Mouse (Mus musculus): ENCODE measurements around the gene BC030499. TPM values are rescaled to one million over a fixed set of nuclear protein-coding genes. Genes with fewer than 3 reads are reported as not detected.
"Not testable (repeated sequence)": the region's sequence is repeated elsewhere in the genome, so short reads cannot be mapped to it uniquely, and the experiment has no call there.

BC030499 gene
- polyA plus RNA-seq, 1 experiment from 2014 or later, result 0.43 TPM

DNA sequence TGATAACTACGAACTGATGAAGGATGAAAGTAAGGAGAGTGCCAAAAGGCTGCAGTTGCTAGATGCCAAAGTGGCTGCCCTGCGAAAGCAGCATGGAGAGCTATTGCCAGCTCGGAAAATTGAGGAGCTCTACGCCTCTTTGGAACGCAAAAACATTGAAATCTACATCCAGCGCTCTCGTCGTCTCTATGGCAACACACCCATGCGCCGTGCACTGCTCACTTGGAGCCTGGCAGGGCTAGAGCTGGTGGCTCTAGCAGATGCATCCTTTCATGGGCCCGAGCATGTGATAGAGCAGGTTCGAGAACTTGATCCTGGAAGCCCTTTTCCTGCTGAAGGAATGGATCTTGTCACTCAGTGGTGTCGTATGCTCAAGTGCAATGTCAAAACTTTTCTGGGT, 18.7 kb upstream of the BC030499 start:
- no peaks in the 10 kb centered on the region for H3K9me3 ChIP-seq (replicated peaks)
- no peak overlapping the region for H3K27ac ChIP-seq (replicated peaks)
- WGBS, result 94% methylated on average over 13 of the region's 13 CpGs
- H3K4me3 ChIP-seq, result no peak overlapping the region
- H3K27me3 ChIP-seq (ENCODE audit: low read depth, poor library complexity, severe bottlenecking), result no peaks in the 10 kb centered on the region
- no peaks in the 10 kb centered on the region for H3K4me1 ChIP-seq
- DNase-seq (ENCODE audit: low spot score), result no peak
- H3K36me3 ChIP-seq, result peaks cover 99% of the 10 kb centered on the region

DNA sequence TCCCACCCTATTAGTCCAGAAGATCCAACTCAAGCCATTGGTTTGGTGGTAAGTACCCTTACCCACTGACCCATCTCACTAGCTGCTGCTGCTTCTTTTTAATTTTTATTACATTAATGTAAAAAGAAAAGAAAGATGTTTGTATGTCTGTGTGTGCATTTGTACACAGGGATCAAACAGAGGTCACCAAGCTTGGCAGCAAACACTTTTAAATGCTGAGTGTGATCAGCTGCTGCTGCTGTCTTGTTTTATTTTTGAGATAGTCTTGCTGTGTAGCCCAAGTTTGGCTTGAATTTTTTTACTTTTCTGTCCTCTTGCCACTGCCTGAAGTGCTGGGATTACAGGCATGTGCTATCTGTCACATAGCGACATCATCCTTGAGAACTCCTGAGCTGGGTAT, 15.0 kb upstream of the BC030499 start:
- H3K36me3 ChIP-seq, result peaks cover 100% of the 10 kb centered on the region
- H3K27me3 ChIP-seq (ENCODE audit: low read depth, poor library complexity, severe bottlenecking), result no peaks in the 10 kb centered on the region
- no peak overlapping the region for H3K27ac ChIP-seq (replicated peaks)
- WGBS, result 98% methylated on average over 1 of the region's 1 CpGs
- no peak overlapping the region for H3K4me3 ChIP-seq
- H3K9me3 ChIP-seq (replicated peaks), result no peaks in the 10 kb centered on the region
- no peak for DNase-seq (ENCODE audit: low spot score)
- no peaks in the 10 kb centered on the region for H3K4me1 ChIP-seq

DNA sequence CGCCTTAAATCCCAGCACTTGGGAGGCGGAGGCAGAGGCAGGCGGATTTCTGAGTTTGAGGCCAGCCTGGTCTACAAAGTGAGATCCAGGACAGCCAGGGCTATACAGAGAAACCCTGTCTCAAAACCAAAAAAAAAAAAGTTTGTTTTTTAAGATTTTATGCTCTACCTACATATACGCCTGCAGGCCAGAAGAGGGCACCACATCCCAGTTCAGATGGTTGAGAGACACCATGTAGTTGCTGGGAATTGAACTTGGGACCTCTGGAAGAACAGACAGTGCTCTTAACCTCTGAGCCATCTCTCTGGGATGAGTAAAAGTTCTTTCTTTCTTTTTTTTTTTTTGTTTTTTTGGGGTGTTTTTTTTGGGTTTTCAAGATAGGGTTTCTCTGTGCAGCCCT, 14.5 kb upstream of the BC030499 start:
- not testable (repeated sequence) for DNase-seq (ENCODE audit: low spot score); H3K4me1 ChIP-seq; H3K27ac ChIP-seq (replicated peaks); H3K9me3 ChIP-seq (replicated peaks); H3K27me3 ChIP-seq (ENCODE audit: low read depth, poor library complexity, severe bottlenecking); H3K4me3 ChIP-seq
- H3K36me3 ChIP-seq, result peaks cover 100% of the 10 kb centered on the region
- 92% methylated on average over 4 of the region's 4 CpGs for WGBS

DNA sequence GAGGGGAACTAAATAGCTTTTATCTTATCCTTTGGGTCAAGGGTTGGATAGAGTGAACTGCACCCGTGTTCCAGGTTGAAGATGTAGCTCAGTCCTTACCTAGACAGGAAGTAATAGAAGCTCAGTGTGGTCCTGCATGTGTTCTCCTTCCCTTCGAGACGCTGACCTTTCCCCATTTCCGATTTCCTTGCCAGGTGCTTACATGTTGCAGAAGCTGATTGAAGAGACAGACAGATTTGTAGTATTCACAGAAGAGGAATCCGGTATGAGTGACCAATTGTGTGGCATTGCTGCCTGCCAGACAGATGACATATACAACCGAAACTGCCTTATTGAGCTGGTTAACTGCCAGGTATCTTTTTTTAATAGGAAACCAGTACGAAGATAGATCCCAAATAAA, 11.8 kb upstream of the BC030499 start:
- no peak for DNase-seq (ENCODE audit: low spot score)
- Histone ChIP-seq H3K27me3 (ENCODE audit: low read depth, poor library complexity, severe bottlenecking) (no peaks in the 10 kb centered on the region), H3K4me3 (no peak overlapping the region), H3K36me3 (peaks cover 100% of the 10 kb centered on the region), H3K27ac (replicated peaks) (no peak overlapping the region), H3K4me1 (no peaks in the 10 kb centered on the region), H3K9me3 (replicated peaks) (no peaks in the 10 kb centered on the region)
- 93% methylated on average over 7 of the region's 7 CpGs for WGBS

DNA sequence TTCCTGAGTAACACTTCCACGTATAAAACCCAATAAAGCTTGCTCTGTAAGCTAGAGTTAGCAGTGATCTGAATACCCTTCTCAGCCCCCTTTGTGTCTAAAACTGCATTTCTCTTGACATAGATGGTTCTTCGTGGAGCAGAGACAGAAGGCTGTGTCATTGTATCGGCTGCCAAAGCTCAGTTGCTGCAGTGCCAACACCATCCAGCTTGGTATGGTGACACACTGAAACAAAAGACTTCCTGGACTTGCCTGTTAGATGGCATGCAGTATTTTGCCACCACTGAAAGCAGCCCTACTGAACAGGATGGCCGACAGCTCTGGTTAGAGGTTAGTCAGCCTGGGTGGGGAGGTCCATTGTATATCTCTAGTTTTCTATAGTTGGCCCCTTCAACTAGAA, 11.1 kb upstream of the BC030499 start:
- Histone ChIP-seq H3K36me3 (peaks cover 100% of the 10 kb centered on the region), H3K27ac (replicated peaks) (no peak overlapping the region)
- WGBS, result 96% methylated on average over 4 of the region's 4 CpGs

DNA sequence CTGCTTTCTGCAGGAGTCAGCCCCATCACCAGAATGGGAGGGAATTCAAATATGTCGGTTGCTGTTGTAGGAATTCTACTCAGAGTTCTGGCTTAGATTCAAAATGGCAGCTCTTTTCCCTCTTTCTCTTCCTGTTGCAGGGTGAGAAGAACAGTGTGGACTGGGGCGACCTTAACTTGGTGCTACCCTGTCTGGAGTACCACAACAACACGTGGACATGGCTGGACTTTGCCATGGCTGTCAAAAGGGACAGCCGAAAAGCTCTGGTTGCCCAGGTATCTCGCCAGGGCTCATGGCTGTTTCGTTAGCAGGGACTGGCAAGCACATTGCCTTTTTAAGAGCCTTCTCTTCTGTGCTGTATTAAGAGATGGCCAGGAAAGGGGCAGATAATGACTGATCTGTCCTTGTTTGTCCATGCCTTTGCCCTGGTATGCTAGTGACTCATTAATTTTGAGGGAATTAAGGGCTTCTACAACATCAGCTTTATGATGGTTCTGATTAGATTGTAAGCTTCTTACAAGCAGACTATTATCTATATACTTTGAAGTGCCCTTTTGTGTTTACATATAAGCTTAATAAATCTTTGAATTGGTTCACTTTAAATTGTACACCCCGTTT, 1.4 kb upstream of the BC030499 start:
- no peaks in the 10 kb centered on the region for H3K9me3 ChIP-seq (replicated peaks)
- H3K4me3 ChIP-seq, result no peak overlapping the region
- H3K4me1 ChIP-seq, result no peaks in the 10 kb centered on the region
- H3K27ac ChIP-seq (replicated peaks), result no peak overlapping the region
- WGBS, result 89% methylated on average over 7 of the region's 7 CpGs
- DNase-seq (ENCODE audit: low spot score), result no peak
- H3K27me3 ChIP-seq (ENCODE audit: low read depth, poor library complexity, severe bottlenecking), result no peaks in the 10 kb centered on the region
- peaks cover 95% of the 10 kb centered on the region for H3K36me3 ChIP-seq

More for the DNA sequence above, 11.1 kb upstream of the BC030499 start:
- no peak for DNase-seq (ENCODE audit: low spot score)
- Histone ChIP-seq H3K27me3 (ENCODE audit: low read depth, poor library complexity, severe bottlenecking) (no peaks in the 10 kb centered on the region), H3K4me1 (no peaks in the 10 kb centered on the region), H3K9me3 (replicated peaks) (no peaks in the 10 kb centered on the region), H3K4me3 (no peak overlapping the region)

DNA sequence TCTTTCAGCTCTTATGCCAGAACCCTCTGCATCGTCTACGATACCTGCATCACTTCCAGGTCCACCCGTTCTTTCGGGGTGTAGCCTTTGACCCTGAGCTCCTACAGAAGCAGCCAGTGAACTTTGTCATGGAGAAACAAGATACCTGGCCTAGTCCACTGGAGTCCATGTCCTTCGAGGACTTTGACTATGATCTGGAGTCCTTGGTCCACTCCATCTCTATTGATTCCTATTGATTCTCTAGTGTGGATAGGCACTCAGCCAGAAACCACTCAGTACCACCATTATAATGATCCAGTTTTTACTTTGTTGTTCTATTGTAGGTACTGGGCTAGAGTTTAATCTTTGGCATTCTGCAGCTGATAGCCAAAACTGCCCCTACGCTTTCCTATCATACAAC, 3.9 kb downstream of the BC030499 start:
- WGBS, result 91% methylated on average over 6 of the region's 6 CpGs
- Histone ChIP-seq H3K4me3 (no peak overlapping the region), H3K9me3 (replicated peaks) (no peaks in the 10 kb centered on the region), H3K36me3 (peaks cover 49% of the 10 kb centered on the region), H3K27ac (replicated peaks) (no peak overlapping the region), H3K4me1 (no peaks in the 10 kb centered on the region), H3K27me3 (ENCODE audit: low read depth, poor library complexity, severe bottlenecking) (no peaks in the 10 kb centered on the region)
- DNase-seq (ENCODE audit: low spot score), result no peak

DNA sequence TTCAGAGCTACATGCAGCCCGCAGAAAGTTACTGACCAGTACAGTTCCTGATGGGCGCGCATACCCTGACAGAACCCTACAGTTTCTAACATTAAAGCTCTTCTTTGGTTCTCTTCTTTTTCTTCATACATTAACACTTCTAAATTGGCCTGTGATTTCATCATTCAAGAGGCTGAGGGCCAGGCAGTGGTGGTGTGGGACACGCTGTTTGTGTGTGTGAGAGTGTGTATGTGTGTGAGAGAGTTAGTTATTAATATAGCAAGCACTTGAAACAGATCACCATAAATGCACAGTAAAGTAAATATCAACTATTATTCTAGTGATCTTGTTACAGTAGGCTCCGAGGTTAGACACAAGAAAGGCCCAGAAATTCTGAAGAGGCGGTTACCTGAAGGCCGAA, 10.3 kb downstream of the BC030499 start:
- Histone ChIP-seq H3K9me3 (replicated peaks) (no peaks in the 10 kb centered on the region), H3K4me1 (peaks cover 23% of the 10 kb centered on the region), H3K36me3 (peaks cover 29% of the 10 kb centered on the region), H3K27me3 (ENCODE audit: low read depth, poor library complexity, severe bottlenecking) (no peaks in the 10 kb centered on the region), H3K4me3 (peak overlapping the region; percentile 91), H3K27ac (replicated peaks) (peak overlapping the region; percentile 95)
- no peak for DNase-seq (ENCODE audit: low spot score)
- 76% methylated on average over 7 of the region's 7 CpGs for WGBS

DNA sequence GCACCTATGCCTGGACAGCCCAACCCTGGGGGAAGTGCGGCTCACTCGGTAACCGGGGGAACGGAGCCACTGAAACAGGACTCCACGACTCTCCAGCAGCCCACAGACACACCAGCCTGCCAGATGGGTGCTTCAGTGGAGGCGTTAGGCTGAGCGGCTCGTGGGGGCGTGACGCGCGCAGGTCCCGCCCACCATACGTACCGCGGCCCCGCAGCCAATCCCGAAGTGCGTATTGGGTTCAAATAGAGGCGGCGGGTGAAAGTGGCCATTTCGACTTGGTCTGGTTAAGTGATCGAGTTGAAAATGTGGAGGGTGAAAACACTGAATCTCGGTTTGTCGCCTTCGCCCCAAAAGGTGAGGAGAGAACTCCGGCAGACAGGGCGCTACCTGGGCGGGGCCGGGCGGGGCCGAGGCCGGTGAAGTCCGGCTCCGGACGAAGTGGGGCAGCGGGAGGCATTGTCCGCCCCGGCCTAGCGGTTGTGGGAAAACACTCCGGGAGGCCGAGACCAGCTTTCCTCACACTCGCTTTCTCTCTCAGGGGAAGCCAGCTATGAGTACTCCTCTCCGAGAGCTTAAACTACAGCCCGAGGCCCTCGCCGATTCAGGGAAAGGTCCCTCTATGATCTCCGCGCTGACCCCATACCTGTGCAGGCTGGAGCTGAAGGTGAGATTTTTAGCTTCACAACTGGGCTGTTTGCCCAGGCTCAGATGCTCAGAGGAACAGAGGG, 10.9 kb downstream of the BC030499 start, which contains the start of gene Spag5:
Gene Spag5, plus strand, starts transcription at position 173 of the 728 bp plus-strand sequence.
- peak; percentile 91 for DNase-seq (ENCODE audit: low spot score)
- Histone ChIP-seq H3K27ac (replicated peaks) (peak within 1 kb of the TSS; percentile 95), H3K4me3 (peak within 1 kb of the TSS; percentile 91), H3K4me1 (peaks cover 29% of the 10 kb centered on the region), H3K36me3 (peaks cover 35% of the 10 kb centered on the region), H3K27me3 (ENCODE audit: low read depth, poor library complexity, severe bottlenecking) (no peaks in the 10 kb centered on the region), H3K9me3 (replicated peaks) (no peaks in the 10 kb centered on the region)
- WGBS, result under 1% methylated on average over 49 of the region's 49 CpGs

DNA sequence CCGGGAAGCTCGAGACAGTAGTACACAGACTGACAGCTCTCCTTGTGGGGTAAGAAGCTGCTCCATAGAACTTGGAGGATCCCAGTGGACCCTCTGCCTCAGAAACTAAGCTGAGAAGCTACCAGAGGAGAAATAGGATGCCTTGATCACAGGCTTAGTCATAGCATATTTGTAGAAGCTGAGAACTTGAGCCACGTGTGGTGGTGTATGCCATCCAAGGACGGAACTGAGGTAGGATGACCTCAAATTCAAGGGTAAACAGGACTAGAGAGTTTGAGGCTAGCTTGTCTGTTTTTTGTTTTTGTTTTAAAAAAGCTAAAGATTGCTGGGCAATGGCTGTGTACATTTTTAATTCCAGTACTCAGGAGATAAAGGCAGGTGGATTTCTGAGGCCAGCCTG, 14.6 kb downstream of the BC030499 start:
- Histone ChIP-seq H3K27me3 (ENCODE audit: low read depth, poor library complexity, severe bottlenecking) (no peaks in the 10 kb centered on the region), H3K27ac (replicated peaks) (no peak overlapping the region), H3K4me3 (no peak overlapping the region), H3K9me3 (replicated peaks) (no peaks in the 10 kb centered on the region), H3K4me1 (peaks cover 34% of the 10 kb centered on the region), H3K36me3 (peaks cover 72% of the 10 kb centered on the region)
- DNase-seq (ENCODE audit: low spot score), result no peak
- 91% methylated on average over 4 of the region's 4 CpGs for WGBS

DNA sequence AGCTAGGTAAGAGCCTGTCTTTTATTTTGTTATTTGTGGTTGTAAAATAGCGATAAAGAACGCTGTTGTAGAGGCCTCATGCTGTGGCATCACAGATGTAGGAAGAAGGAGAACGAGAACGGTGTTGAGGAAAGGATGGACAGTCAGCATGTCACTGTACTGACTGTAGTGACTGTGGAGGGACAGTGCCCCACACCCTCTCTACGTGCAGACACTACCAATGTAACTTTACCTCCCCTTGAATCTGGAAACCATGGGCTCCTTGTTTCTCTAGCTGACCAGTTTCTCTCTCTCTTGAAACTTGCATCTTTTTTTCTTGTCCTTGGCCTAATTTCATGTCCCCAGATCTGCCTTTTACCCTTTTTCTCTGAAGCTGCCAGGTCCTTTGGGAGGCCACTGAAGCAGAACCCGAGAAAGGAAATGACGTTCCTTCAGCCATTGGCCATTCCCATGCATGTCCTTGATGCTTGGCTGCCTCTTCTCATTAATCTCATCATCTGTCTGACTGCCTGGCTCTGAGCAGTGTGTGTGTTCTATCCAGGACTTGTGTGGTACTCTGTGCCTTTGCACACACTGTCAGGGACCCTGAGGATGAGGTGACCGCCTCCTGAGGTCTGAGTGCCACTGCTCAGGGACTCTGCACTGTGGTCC, 20.3 kb downstream of the BC030499 start:
- H3K9me3 ChIP-seq (replicated peaks), result no peaks in the 10 kb centered on the region
- WGBS, result 86% methylated on average over 8 of the region's 8 CpGs
- H3K27me3 ChIP-seq (ENCODE audit: low read depth, poor library complexity, severe bottlenecking), result no peaks in the 10 kb centered on the region
- H3K4me1 ChIP-seq, result peaks cover 10% of the 10 kb centered on the region
- H3K36me3 ChIP-seq, result peaks cover 97% of the 10 kb centered on the region
- H3K27ac ChIP-seq (replicated peaks), result no peak overlapping the region
- no peak overlapping the region for H3K4me3 ChIP-seq
- DNase-seq (ENCODE audit: low spot score), result no peak

DNA sequence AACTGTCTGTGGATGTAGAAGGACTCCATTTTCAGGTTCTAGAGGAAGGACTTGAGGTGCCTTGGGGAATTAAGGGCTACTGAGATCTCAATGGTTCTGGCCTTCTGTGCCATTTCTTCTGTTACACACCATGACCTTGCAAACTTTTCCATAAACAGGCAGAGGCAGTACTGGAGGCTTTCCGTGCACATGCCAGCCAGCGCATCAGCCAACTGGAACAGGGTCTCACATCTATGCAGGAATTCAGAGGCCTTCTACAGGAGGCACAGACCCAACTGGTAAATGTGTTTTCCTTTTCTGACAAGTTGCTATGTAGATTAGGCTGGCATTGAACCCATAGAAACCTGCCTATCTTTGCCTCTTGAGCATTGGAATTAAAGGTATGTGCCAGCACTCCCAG, 23.0 kb downstream of the BC030499 start:
- peaks cover 98% of the 10 kb centered on the region for H3K36me3 ChIP-seq
- 100% methylated on average over 2 of the region's 2 CpGs for WGBS

DNA sequence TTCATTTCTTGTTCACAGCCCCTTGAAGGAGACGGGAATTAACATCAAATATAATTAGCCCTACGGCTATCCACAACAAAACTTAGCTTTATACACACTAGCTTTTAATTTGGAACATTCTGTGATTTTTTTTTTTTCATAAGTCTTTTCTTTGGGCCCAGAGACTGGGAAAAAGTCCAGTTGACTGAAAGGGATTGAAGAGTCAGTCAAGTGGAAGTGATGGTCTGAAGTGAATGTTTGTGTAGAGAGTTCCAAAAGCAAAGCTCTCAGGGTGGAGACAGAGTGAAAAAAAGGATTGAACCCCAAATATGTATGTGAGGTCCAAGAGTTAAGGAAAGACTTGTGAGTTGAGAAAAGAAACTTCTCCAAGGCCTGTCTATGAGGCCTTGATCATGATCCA, 27.8 kb downstream of the BC030499 start:
- peaks cover 11% of the 10 kb centered on the region for H3K4me1 ChIP-seq
- no peaks in the 10 kb centered on the region for H3K27me3 ChIP-seq (ENCODE audit: low read depth, poor library complexity, severe bottlenecking)
- WGBS, result 92% methylated on average over 2 of the region's 2 CpGs
- H3K4me3 ChIP-seq, result no peak overlapping the region
- no peak for DNase-seq (ENCODE audit: low spot score)
- H3K9me3 ChIP-seq (replicated peaks), result no peaks in the 10 kb centered on the region
- no peak overlapping the region for H3K27ac ChIP-seq (replicated peaks)
- H3K36me3 ChIP-seq, result peaks cover 99% of the 10 kb centered on the region

More for the DNA sequence above, 23.0 kb downstream of the BC030499 start:
- Histone ChIP-seq H3K27ac (replicated peaks) (no peak overlapping the region), H3K4me3 (no peak overlapping the region), H3K27me3 (ENCODE audit: low read depth, poor library complexity, severe bottlenecking) (no peaks in the 10 kb centered on the region), H3K9me3 (replicated peaks) (no peaks in the 10 kb centered on the region), H3K4me1 (no peaks in the 10 kb centered on the region)
- no peak for DNase-seq (ENCODE audit: low spot score)

All from midbrain, embryonic 10.5 days (tissue).